Mouse (Mus musculus) left cerebral cortex, adult 8-10 months (tissue): ENCODE data around the gene Bahcc1. TPM values are rescaled to one million over a fixed set of nuclear protein-coding genes. Genes with fewer than 3 reads are reported as not detected.

Experiments used
- DNase-seq, 2 experiments: peaks; one replicate each; pipeline ENCODE4 v3.0.0; 2022; ENCODE audit warnings: low spot score in 2 of 2
- total RNA-seq, 4 experiments: library from RNA; stranded (reverse); gene quantifications; 2 replicates each; pipeline ENCODE4 v1.2.4; 2022

The Bahcc1 gene
- total RNA-seq, 4 experiments from 2014 or later: 20.8 to 23.0 (median 21.6) TPM

GRCm38 (mm10) chr11:120228116-120228890 lies 4.4 kb upstream of the Bahcc1 start:
- no peak for DNase-seq

GRCm38 (mm10) chr11:120228911-120229437 lies 3.8 kb upstream of the Bahcc1 start:
- peak in 1 of 2 experiments; percentile 58 for DNase-seq

DNA sequence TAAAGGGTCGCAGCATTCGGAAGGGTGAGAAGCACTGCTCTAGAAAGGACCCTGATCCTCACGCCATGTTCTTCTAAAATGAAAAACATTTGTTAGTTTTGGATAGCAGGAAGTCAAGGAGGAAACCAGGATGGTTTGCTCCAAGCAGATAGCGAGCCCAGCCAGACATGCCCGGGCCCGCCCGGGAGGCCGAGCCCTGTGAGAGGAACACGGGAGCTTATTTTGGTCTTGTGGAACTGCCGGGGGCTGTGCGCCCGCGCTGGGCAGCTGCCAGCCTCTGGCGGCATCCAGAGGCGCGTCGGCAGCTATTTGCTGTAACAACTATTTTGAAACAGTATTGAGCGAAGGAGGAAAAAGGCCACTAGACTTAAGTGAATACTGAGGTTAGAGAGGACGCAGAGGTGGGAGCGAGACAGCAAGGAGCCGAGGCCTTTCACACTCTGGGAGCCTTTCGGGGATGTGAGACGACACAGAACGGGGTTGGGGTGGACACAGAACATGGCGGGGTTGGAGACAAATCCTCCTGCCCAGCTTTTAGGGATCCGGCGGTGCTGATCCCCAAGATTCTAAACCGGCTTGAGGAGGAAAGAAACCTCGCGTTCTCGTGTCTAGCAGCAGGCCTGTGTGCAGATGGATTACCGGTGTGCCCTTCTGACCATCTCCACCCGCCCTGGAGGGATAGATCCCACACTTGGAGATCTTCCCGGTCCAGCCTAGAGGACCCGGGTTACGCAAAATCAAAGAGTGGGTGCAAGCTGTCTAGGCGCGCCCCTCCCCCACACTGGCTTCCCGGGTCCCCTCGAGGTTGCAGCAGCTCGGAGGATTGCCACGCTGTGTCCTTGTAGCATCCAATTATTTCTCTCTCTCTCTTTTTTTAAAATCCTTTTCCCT lies 2.6 kb upstream of the Bahcc1 start:
- peak; percentile 65 to 69 for DNase-seq

- peak in 1 of 2 experiments; percentile 28 for DNase-seq
Observed at GRCm38 (mm10) chr11:120230841-120231370, 1.8 kb upstream of the Bahcc1 start.

DNA sequence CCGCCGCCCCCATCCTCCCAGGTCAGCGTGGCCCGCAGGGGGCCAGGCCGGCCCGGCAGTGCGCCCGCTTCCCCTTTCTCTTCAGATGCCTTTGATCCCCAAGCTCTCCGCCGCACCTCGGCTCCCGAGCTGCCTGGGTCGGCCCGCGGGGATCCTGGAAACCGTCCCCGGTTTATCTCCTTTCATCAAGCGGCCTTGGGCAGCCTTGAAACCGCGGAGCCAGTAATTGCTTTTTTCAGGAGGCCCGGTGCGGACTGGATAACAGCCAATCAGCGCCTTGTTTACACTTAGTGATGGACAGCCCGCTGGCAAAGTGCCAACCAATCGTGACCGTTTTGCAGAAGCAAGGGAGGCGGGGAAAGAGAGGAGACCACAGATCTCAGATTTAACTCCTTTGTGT lies 1.4 kb upstream of the Bahcc1 start:
- peak; percentile 99 for DNase-seq

DNA sequence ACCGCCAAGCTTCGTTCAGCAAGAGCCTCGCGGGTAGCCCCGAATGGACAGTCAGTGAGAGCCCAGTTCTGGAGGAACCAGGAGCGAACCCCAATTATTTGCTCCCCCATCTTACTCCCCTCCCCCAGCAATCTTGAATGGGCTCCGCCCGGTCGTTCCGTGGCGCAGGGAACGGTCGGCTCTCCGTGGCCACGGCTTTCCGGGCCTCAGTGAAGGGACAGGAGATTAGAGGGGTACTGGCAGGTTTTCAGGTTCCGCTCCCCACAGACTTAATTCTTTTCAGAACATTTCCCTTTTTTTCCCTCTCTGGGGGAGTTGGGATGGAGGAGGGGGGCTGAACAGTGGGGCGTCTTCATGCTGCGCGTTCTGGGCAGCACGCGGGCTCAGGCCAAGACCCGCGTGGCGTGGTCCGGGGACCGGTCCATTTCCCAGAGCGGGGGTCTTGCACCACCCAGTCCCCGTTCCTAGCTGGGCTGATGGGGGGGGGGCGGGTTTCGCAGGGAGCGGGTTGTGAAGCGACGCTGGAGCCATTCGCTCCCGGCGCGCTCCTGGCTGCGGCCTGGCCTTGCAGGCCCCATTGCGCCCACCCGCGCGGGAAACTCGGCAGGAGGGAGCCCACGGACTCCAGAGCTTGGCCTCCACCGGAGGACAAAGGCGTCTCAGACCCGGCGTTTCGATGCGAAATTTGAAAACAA lies 841 bp downstream of the Bahcc1 start:
- no peak for DNase-seq

GRCm38 (mm10) chr11:120234136-120234775 lies 1.5 kb downstream of the Bahcc1 start:
- no peak for DNase-seq

DNA sequence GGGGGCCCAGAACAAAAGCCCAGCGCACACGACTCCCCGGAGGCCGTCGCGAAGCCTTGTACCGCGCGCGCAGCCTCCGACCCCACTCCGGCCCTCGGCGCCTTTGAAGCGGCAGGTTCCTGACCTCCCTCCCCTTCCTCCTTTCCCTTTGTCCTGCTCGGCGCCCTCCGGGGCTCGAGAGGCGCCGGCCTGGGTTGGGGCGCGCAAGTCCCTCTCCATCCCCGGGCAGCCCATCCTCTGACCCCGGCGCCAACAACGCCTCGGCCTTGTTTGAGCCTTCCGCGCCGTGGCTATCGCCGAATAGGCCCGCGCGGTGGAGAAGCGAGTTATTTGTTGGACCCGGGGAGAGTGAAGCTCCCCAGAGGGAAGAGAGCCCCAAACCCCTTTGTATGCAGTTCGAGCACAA lies 2.0 kb downstream of the Bahcc1 start:
- DNase-seq: no peak

DNA sequence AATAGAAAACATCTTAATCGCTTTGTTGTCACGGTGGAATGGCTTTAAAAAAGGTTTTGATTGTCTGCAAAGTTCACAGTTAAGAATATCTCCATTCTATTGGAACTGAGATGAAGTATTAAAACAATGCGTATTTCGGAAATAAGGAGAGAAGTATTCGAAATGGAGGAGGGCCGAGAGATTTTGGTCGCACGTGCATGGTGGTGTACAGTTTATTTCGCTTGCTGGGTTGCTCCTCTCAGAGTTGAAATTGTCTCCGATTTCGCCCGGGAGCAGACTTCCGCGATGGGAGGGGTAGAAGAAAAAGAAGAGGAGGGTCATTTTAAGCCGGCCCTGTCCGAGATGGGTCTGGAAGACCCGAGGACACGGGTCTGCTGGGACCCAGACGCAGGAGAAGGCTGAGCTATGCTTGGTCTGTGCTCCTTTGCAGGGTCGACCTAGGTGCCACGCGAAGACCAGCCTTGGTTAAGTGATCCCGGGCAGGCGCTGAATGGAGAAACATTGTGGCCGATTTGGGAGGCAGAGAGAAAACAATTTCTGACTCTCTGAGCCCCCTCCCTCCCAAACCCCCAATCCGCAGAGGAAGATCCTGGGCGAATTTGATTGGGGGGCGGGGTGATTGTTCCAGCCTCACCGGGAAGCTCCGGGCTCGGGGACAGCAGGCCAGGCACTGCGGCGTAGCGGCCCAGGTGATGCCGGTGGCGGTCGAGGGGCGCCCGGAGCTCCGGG lies 2.8 kb downstream of the Bahcc1 start:
- no peak for DNase-seq

- DNase-seq: no peak
Observed at GRCm38 (mm10) chr11:120236114-120236437, 3.3 kb downstream of the Bahcc1 start.

DNA sequence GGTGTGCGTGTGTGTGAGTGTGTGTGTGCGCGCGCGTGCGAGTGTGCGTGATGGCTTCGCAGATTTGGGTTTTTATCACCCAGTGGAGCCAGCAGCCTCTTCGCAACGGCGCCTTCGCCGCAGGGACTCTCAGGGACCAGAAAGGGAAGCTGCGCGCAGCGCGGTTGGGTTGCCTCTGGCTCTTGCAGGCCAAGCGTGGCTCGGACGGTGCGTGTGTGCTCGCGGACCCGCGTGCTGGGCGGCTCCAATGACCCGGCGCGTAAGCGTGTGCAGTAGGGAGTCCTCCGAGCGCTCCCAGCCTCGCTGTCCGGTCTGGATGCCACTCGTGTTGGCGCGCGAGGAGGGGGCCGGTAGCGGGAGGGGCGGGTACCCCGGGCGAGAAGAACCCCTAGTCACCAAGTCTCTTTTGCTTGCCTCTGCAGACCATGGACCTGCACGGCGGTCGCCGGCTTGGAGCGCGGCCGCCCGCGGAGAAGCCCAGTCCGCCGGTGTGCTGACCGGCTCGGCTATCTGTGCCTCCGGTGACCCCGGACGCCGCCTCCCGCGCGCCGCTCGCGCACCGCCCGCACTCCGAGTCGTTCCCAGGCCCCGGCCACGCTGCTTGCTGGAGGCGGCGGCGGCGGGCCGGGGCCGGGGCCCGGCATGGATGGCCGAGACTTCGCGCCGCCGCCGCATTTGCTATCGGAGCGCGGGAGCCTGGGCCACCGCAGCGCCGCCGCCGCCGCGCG lies 3.9 kb downstream of the Bahcc1 start:
- no peak for DNase-seq

DNA sequence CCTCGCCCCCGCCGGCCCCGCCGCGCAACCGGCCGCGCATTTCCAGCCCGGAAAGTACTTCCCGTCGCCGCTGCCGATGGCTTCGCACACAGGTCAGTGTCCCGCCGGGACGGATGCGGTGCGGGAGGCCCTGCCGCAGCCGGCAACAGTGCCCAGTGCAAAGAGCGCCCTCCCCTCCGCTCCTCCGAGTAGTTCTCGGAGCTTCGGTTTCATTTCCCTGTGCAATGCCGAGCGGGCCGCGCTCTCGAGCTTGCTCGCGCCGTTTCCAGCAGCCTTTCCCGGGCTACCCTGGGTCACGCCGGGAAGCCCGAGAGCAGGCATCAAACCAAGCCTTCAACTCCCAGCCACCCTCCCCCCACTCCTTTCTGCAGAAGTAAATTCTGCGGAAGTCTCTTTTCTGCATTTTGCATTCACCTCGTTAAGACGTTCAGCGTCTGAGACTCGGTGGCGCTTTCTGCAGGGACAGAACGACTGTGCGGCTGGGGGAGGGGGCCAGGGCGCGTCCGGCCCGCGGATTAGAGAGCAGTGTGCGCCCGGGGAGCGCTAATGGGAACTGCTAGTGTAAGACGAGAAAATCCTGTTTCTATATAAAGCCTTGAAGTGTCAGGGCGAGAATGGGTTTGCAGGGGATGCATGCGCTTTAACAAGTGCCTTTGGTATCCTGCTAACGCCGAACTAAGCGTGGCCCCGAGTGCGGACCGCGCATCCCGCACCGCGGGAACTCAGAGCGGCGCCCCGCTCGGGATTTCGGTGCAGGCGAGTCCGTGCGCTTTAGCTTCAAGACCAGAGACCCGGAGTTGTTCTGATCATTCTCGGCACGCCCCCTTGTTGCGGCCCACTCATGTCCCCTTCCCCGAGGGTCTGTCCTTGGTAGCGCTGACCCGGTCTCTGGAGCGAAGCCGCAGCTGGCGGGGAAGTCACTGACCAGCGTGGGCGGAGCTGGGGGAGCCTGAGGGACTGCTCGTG lies 4.7 kb downstream of the Bahcc1 start:
- DNase-seq: no peak

GRCm38 (mm10) chr11:120238306-120238705 lies 5.6 kb downstream of the Bahcc1 start:
- DNase-seq: no peak

- no peak for DNase-seq
Observed at GRCm38 (mm10) chr11:120238751-120239359, 6.1 kb downstream of the Bahcc1 start.

- no peak for DNase-seq
Observed at GRCm38 (mm10) chr11:120239581-120239991, 6.8 kb downstream of the Bahcc1 start.

DNA sequence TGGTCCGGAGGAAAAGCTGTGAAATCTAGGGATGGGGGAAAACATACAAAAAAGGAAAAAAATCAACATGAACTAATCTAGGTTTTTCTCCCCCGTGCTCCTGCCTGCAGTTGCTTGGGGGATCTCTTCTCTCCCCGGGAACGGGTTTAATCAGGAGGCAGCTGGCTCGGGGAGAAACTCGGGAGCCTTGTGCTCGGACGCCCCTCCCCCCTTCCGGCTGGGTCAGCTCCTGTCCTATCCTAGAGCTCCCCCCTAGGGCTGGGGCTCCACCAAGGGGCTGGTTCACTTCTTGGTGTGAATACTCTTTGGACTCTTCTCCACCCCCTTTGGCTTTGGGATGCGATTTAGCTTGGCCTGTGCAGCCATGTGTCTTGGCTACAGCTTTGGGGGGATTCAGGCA lies 7.5 kb downstream of the Bahcc1 start:
- DNase-seq: peak in 1 of 2 experiments; percentile 81

GRCm38 (mm10) chr11:120240941-120241890 lies 8.5 kb downstream of the Bahcc1 start:
- DNase-seq: no peak
